Mouse (Mus musculus): Measurements from ENCODE around the gene Rab5if. TPM values are rescaled to one million over a fixed set of nuclear protein-coding genes. Genes with fewer than 3 reads are reported as not detected.
"Not testable (repeated sequence)": the region's sequence is repeated elsewhere in the genome, so short reads cannot be mapped to it uniquely, and the experiment has no call there.

Gene Rab5if
- polyA plus RNA-seq, 1 experiment from 2014 or later, result 188 TPM

GRCm38 (mm10) chr2:156874760-156875510, 12.0 kb downstream of the Rab5if start:
- Histone ChIP-seq H3K9ac (no peak overlapping the region), H3K27ac (no peak overlapping the region), H3K4me1 (no peaks in the 10 kb centered on the region), H3K27me3 (no peaks in the 10 kb centered on the region), H3K4me3 (no peak overlapping the region), H3K9me3 (no peaks in the 10 kb centered on the region), H3K4me2 (replicated peaks) (no peak overlapping the region), H3K36me3 (peaks cover 36% of the 10 kb centered on the region)
- WGBS, result 95% methylated on average over 4 of the region's 4 CpGs
- ATAC-seq (ENCODE audit: insufficient number of reproducible peaks, insufficient read depth, low FRiP score, low TSS enrichment), result no peak

- H3K4me3 ChIP-seq, result no peak overlapping the region
- ATAC-seq (ENCODE audit: insufficient number of reproducible peaks, insufficient read depth, low FRiP score, low TSS enrichment), result no peak
- H3K9ac ChIP-seq, result no peak overlapping the region
- no peaks in the 10 kb centered on the region for H3K4me1 ChIP-seq
- H3K9me3 ChIP-seq, result no peaks in the 10 kb centered on the region
- H3K27me3 ChIP-seq, result no peaks in the 10 kb centered on the region
- H3K36me3 ChIP-seq, result peaks cover 24% of the 10 kb centered on the region
- 61% methylated on average over 9 of the region's 9 CpGs for WGBS
- H3K4me2 ChIP-seq (replicated peaks), result no peak overlapping the region
- no peak overlapping the region for H3K27ac ChIP-seq
Measured at GRCm38 (mm10) chr2:156877726-156878125, 14.8 kb downstream of the Rab5if start.

GRCm38 (mm10) chr2:156879541-156879940, 16.6 kb downstream of the Rab5if start:
- Histone ChIP-seq H3K9ac (no peak overlapping the region), H3K9me3 (no peaks in the 10 kb centered on the region), H3K4me2 (replicated peaks) (no peak overlapping the region), H3K27me3 (no peaks in the 10 kb centered on the region), H3K36me3 (peaks cover 8% of the 10 kb centered on the region), H3K4me1 (no peaks in the 10 kb centered on the region), H3K4me3 (no peak overlapping the region), H3K27ac (no peak overlapping the region)
- 80% methylated on average over 3 of the region's 3 CpGs for WGBS
- ATAC-seq (ENCODE audit: insufficient number of reproducible peaks, insufficient read depth, low FRiP score, low TSS enrichment), result no peak

GRCm38 (mm10) chr2:156882431-156883001, 19.6 kb downstream of the Rab5if start:
- Histone ChIP-seq H3K27me3 (no peaks in the 10 kb centered on the region), H3K36me3 (no peaks in the 10 kb centered on the region), H3K4me3 (no peak overlapping the region), H3K27ac (no peak overlapping the region), H3K9ac (no peak overlapping the region), H3K4me2 (replicated peaks) (no peak overlapping the region), H3K9me3 (no peaks in the 10 kb centered on the region), H3K4me1 (no peaks in the 10 kb centered on the region)
- no peak for ATAC-seq (ENCODE audit: insufficient number of reproducible peaks, insufficient read depth, low FRiP score, low TSS enrichment)
- 33% methylated on average over 10 of the region's 10 CpGs for WGBS

GRCm38 (mm10) chr2:156884396-156885211, 21.7 kb downstream of the Rab5if start:
- H3K27me3 ChIP-seq, result no peaks in the 10 kb centered on the region
- H3K4me2 ChIP-seq (replicated peaks), result no peak overlapping the region
- no peaks in the 10 kb centered on the region for H3K4me1 ChIP-seq
- no peaks in the 10 kb centered on the region for H3K9me3 ChIP-seq
- no peaks in the 10 kb centered on the region for H3K36me3 ChIP-seq
- ATAC-seq (ENCODE audit: insufficient number of reproducible peaks, insufficient read depth, low FRiP score, low TSS enrichment), result no peak
- 90% methylated on average over 10 of the region's 10 CpGs for WGBS
- H3K9ac ChIP-seq, result no peak overlapping the region
- no peak overlapping the region for H3K4me3 ChIP-seq
- H3K27ac ChIP-seq, result no peak overlapping the region

GRCm38 (mm10) chr2:156885666-156886065, 22.7 kb downstream of the Rab5if start:
- 50% methylated on average over 2 of the region's 2 CpGs for WGBS
- not testable (repeated sequence) for H3K9ac ChIP-seq; H3K9me3 ChIP-seq; H3K27ac ChIP-seq; H3K4me1 ChIP-seq; H3K4me2 ChIP-seq (replicated peaks); H3K4me3 ChIP-seq; H3K36me3 ChIP-seq; H3K27me3 ChIP-seq; ATAC-seq (ENCODE audit: insufficient number of reproducible peaks, insufficient read depth, low FRiP score, low TSS enrichment)

GRCm38 (mm10) chr2:156886084-156886631, 23.2 kb downstream of the Rab5if start:
- Histone ChIP-seq H3K36me3 (no peaks in the 10 kb centered on the region), H3K9me3 (no peaks in the 10 kb centered on the region), H3K4me1 (no peaks in the 10 kb centered on the region), H3K27ac (no peak overlapping the region), H3K27me3 (no peaks in the 10 kb centered on the region), H3K9ac (no peak overlapping the region), H3K4me3 (no peak overlapping the region), H3K4me2 (replicated peaks) (no peak overlapping the region)
- WGBS, result 71% methylated on average over 10 of the region's 10 CpGs
- no peak for ATAC-seq (ENCODE audit: insufficient number of reproducible peaks, insufficient read depth, low FRiP score, low TSS enrichment)

GRCm38 (mm10) chr2:156887017-156887416, 24.1 kb downstream of the Rab5if start, which contains the start of gene Sla2:
Gene Sla2, minus strand, starts transcription at chr2:156887192.
- no peaks in the 10 kb centered on the region for H3K36me3 ChIP-seq
- H3K27me3 ChIP-seq, result no peaks in the 10 kb centered on the region
- WGBS, result 72% methylated on average over 6 of the region's 6 CpGs
- H3K9me3 ChIP-seq, result no peaks in the 10 kb centered on the region
- H3K27ac ChIP-seq, result no peak within 1 kb of the TSS
- no peak within 1 kb of the TSS for H3K4me2 ChIP-seq (replicated peaks)
- ATAC-seq (ENCODE audit: insufficient number of reproducible peaks, insufficient read depth, low FRiP score, low TSS enrichment), result no peak
- H3K9ac ChIP-seq, result no peak within 1 kb of the TSS
- H3K4me1 ChIP-seq, result no peaks in the 10 kb centered on the region
- H3K4me3 ChIP-seq, result no peak within 1 kb of the TSS

GRCm38 (mm10) chr2:156888490-156888889, 25.6 kb downstream of the Rab5if start:
- Histone ChIP-seq H3K4me3 (no peak overlapping the region), H3K4me1 (no peaks in the 10 kb centered on the region), H3K9me3 (no peaks in the 10 kb centered on the region), H3K27me3 (no peaks in the 10 kb centered on the region), H3K4me2 (replicated peaks) (no peak overlapping the region), H3K9ac (no peak overlapping the region), H3K36me3 (no peaks in the 10 kb centered on the region), H3K27ac (no peak overlapping the region)
- 52% methylated on average over 3 of the region's 3 CpGs for WGBS
- no peak for ATAC-seq (ENCODE audit: insufficient number of reproducible peaks, insufficient read depth, low FRiP score, low TSS enrichment)

- Histone ChIP-seq H3K36me3 (no peaks in the 10 kb centered on the region), H3K9me3 (no peaks in the 10 kb centered on the region), H3K4me2 (replicated peaks) (no peak overlapping the region), H3K4me3 (no peak overlapping the region), H3K27ac (no peak overlapping the region), H3K4me1 (no peaks in the 10 kb centered on the region), H3K27me3 (no peaks in the 10 kb centered on the region), H3K9ac (no peak overlapping the region)
- no peak for ATAC-seq (ENCODE audit: insufficient number of reproducible peaks, insufficient read depth, low FRiP score, low TSS enrichment)
- 49% methylated on average over 3 of the region's 3 CpGs for WGBS
Measured at GRCm38 (mm10) chr2:156892240-156892639, 29.3 kb downstream of the Rab5if start.

GRCm38 (mm10) chr2:156892821-156893220, 29.9 kb downstream of the Rab5if start:
- WGBS, result 76% methylated on average over 6 of the region's 6 CpGs
- no peak overlapping the region for H3K4me3 ChIP-seq
- no peak for ATAC-seq (ENCODE audit: insufficient number of reproducible peaks, insufficient read depth, low FRiP score, low TSS enrichment)
- no peak overlapping the region for H3K4me2 ChIP-seq (replicated peaks)
- H3K27me3 ChIP-seq, result no peaks in the 10 kb centered on the region
- no peaks in the 10 kb centered on the region for H3K9me3 ChIP-seq
- H3K36me3 ChIP-seq, result no peaks in the 10 kb centered on the region
- H3K9ac ChIP-seq, result no peak overlapping the region
- H3K27ac ChIP-seq, result no peak overlapping the region
- H3K4me1 ChIP-seq, result no peaks in the 10 kb centered on the region
